Mouse (Mus musculus): ENCODE measurements around the gene Tnfsf13.

The Tnfsf13 gene

GRCm38 (mm10) chr11:69689891-69690290, 4.3 kb upstream of the Tnfsf13 start:
- TF ChIP-seq NANOG (IDR thresholded peaks at IDR 0.05; ENCODE audit: borderline replicate concordance, low read length): no peak
- no peak for TF ChIP-seq POU5F1 (IDR thresholded peaks at IDR 0.05; ENCODE audit: borderline replicate concordance, low read length)
- Histone ChIP-seq H3K4me1 (replicated peaks; ENCODE audit: low read depth, low read length) (peaks cover 99% of the 10 kb centered on the region), H3K36me3 (ENCODE audit: insufficient read depth, low read length) (peaks cover 43% of the 10 kb centered on the region), H3K9me3 (ENCODE audit: low read length) (no peaks in the 10 kb centered on the region), H3K4me3 (replicated peaks; ENCODE audit: low read length) (peak overlapping the region; percentile 53), H3K27me3 (ENCODE audit: insufficient read depth, low read length) (no peaks in the 10 kb centered on the region)

- Histone ChIP-seq H3K4me3 (replicated peaks; ENCODE audit: low read length) (peak overlapping the region; percentile 95), H3K4me1 (replicated peaks; ENCODE audit: low read depth, low read length) (peaks cover 96% of the 10 kb centered on the region), H3K27me3 (ENCODE audit: insufficient read depth, low read length) (no peaks in the 10 kb centered on the region), H3K36me3 (ENCODE audit: insufficient read depth, low read length) (peaks cover 48% of the 10 kb centered on the region), H3K9me3 (ENCODE audit: low read length) (no peaks in the 10 kb centered on the region)
- TF ChIP-seq CTCF (conservative IDR thresholded peaks at IDR 0.05; ENCODE audit: low read length) (no peak), NANOG (IDR thresholded peaks at IDR 0.05; ENCODE audit: borderline replicate concordance, low read length) (no peak), POU5F1 (IDR thresholded peaks at IDR 0.05; ENCODE audit: borderline replicate concordance, low read length) (no peak)
These were observed 1.5 kb upstream of the Tnfsf13 start for GRCm38 (mm10) chr11:69687061-69687460.

GRCm38 (mm10) chr11:69686377-69686776, 793 bp upstream of the Tnfsf13 start:
- TF ChIP-seq POU5F1 (IDR thresholded peaks at IDR 0.05; ENCODE audit: borderline replicate concordance, low read length) (no peak), CTCF (conservative IDR thresholded peaks at IDR 0.05; ENCODE audit: low read length) (no peak), NANOG (IDR thresholded peaks at IDR 0.05; ENCODE audit: borderline replicate concordance, low read length) (no peak)
- H3K4me1 ChIP-seq (replicated peaks; ENCODE audit: low read depth, low read length): peaks cover 89% of the 10 kb centered on the region
- peaks cover 41% of the 10 kb centered on the region for H3K36me3 ChIP-seq (ENCODE audit: insufficient read depth, low read length)

GRCm38 (mm10) chr11:69684936-69685335, 648 bp downstream of the Tnfsf13 start:
- no peaks in the 10 kb centered on the region for H3K9me3 ChIP-seq (ENCODE audit: low read length)
- H3K36me3 ChIP-seq (ENCODE audit: insufficient read depth, low read length): peaks cover 39% of the 10 kb centered on the region
- peaks cover 86% of the 10 kb centered on the region for H3K4me1 ChIP-seq (replicated peaks; ENCODE audit: low read depth, low read length)
- TF ChIP-seq NANOG (IDR thresholded peaks at IDR 0.05; ENCODE audit: borderline replicate concordance, low read length): no peak
- no peak for TF ChIP-seq CTCF (conservative IDR thresholded peaks at IDR 0.05; ENCODE audit: low read length)
- no peak for TF ChIP-seq POU5F1 (IDR thresholded peaks at IDR 0.05; ENCODE audit: borderline replicate concordance, low read length)
- H3K27me3 ChIP-seq (ENCODE audit: insufficient read depth, low read length): no peaks in the 10 kb centered on the region
- H3K4me3 ChIP-seq (replicated peaks; ENCODE audit: low read length): peak overlapping the region; percentile 95

More at GRCm38 (mm10) chr11:69686377-69686776, 793 bp upstream of the Tnfsf13 start:
- Histone ChIP-seq H3K27me3 (ENCODE audit: insufficient read depth, low read length) (no peaks in the 10 kb centered on the region), H3K4me3 (replicated peaks; ENCODE audit: low read length) (peak overlapping the region; percentile 95), H3K9me3 (ENCODE audit: low read length) (no peaks in the 10 kb centered on the region)

GRCm38 (mm10) chr11:69684128-69684745, 1.3 kb downstream of the Tnfsf13 start:
- peak overlapping the region; percentile 95 for H3K4me3 ChIP-seq (replicated peaks; ENCODE audit: low read length)
- H3K27me3 ChIP-seq (ENCODE audit: insufficient read depth, low read length): no peaks in the 10 kb centered on the region
- TF ChIP-seq CTCF (conservative IDR thresholded peaks at IDR 0.05; ENCODE audit: low read length): no peak
- peaks cover 87% of the 10 kb centered on the region for H3K4me1 ChIP-seq (replicated peaks; ENCODE audit: low read depth, low read length)
- peaks cover 45% of the 10 kb centered on the region for H3K36me3 ChIP-seq (ENCODE audit: insufficient read depth, low read length)
- H3K9me3 ChIP-seq (ENCODE audit: low read length): no peaks in the 10 kb centered on the region

- TF ChIP-seq NANOG (IDR thresholded peaks at IDR 0.05; ENCODE audit: borderline replicate concordance, low read length): no peak
- TF ChIP-seq CTCF (conservative IDR thresholded peaks at IDR 0.05; ENCODE audit: low read length): no peak
These were observed 2.0 kb downstream of the Tnfsf13 start for GRCm38 (mm10) chr11:69683576-69683975.

GRCm38 (mm10) chr11:69682840-69683533, 2.6 kb downstream of the Tnfsf13 start:
- Histone ChIP-seq H3K4me1 (replicated peaks; ENCODE audit: low read depth, low read length) (peaks cover 86% of the 10 kb centered on the region), H3K4me3 (replicated peaks; ENCODE audit: low read length) (peak overlapping the region; percentile 95), H3K36me3 (ENCODE audit: insufficient read depth, low read length) (peaks cover 53% of the 10 kb centered on the region), H3K9me3 (ENCODE audit: low read length) (no peaks in the 10 kb centered on the region), H3K27me3 (ENCODE audit: insufficient read depth, low read length) (no peaks in the 10 kb centered on the region)
- TF ChIP-seq NANOG (IDR thresholded peaks at IDR 0.05; ENCODE audit: borderline replicate concordance, low read length) (no peak), CTCF (conservative IDR thresholded peaks at IDR 0.05; ENCODE audit: low read length) (peak; percentile 89)

More at GRCm38 (mm10) chr11:69683576-69683975, 2.0 kb downstream of the Tnfsf13 start:
- Histone ChIP-seq H3K4me1 (replicated peaks; ENCODE audit: low read depth, low read length) (peaks cover 86% of the 10 kb centered on the region), H3K27me3 (ENCODE audit: insufficient read depth, low read length) (no peaks in the 10 kb centered on the region), H3K9me3 (ENCODE audit: low read length) (no peaks in the 10 kb centered on the region), H3K4me3 (replicated peaks; ENCODE audit: low read length) (peak overlapping the region; percentile 95; the same call in 1 of the 2 replicates), H3K36me3 (ENCODE audit: insufficient read depth, low read length) (peaks cover 52% of the 10 kb centered on the region)

GRCm38 (mm10) chr11:69682209-69682839, 3.3 kb downstream of the Tnfsf13 start:
- TF ChIP-seq POU5F1 (IDR thresholded peaks at IDR 0.05; ENCODE audit: borderline replicate concordance, low read length): no peak
- no peak for TF ChIP-seq CTCF (conservative IDR thresholded peaks at IDR 0.05; ENCODE audit: low read length)
- no peak for TF ChIP-seq NANOG (IDR thresholded peaks at IDR 0.05; ENCODE audit: borderline replicate concordance, low read length)
- Histone ChIP-seq H3K9me3 (ENCODE audit: low read length) (no peaks in the 10 kb centered on the region), H3K4me1 (replicated peaks; ENCODE audit: low read depth, low read length) (peaks cover 85% of the 10 kb centered on the region), H3K36me3 (ENCODE audit: insufficient read depth, low read length) (peaks cover 53% of the 10 kb centered on the region), H3K4me3 (replicated peaks; ENCODE audit: low read length) (peak overlapping the region; percentile 95), H3K27me3 (ENCODE audit: insufficient read depth, low read length) (no peaks in the 10 kb centered on the region)

All from E14TG2a.4 (cell line).